Mouse (Mus musculus): ENCODE measurements at regions not wholly inside any gene's neighbourhood (a gene's known extent, or its start where the extent isn't known, plus 50 kb on each side); places are given as distances from the start of the nearest gene placed in this dataset.

DNA sequence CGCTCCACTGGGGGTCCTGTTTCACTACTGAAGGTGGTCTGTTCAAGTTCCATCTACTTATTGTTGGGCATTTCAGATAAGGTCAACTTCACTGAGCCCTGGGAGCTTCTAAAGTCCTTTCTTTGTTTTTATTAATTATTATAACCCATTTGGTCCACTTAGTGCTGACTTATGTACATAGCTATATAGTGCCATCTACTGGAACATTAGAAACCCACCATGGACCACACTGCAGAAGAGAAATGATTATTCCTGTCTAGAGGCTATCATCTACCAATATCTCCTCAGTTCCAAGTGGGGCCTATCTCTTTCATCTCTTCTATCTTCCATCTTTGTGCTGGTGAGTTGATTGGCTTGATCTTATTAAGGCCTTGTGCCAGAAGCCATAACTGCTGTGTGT, 294.8 kb downstream of the Gm9008 start:
- DNase-seq: peak in 1 of 2 experiments; percentile 11

All from cerebellum, postnatal 10 days (tissue).